Mouse (Mus musculus): Measurements from ENCODE around the gene Atp6v1g2. TPM values are rescaled to one million over a fixed set of nuclear protein-coding genes. Genes with fewer than 3 reads are reported as not detected.

Gene Atp6v1g2
- total RNA-seq (2023), result 2.9 TPM

DNA sequence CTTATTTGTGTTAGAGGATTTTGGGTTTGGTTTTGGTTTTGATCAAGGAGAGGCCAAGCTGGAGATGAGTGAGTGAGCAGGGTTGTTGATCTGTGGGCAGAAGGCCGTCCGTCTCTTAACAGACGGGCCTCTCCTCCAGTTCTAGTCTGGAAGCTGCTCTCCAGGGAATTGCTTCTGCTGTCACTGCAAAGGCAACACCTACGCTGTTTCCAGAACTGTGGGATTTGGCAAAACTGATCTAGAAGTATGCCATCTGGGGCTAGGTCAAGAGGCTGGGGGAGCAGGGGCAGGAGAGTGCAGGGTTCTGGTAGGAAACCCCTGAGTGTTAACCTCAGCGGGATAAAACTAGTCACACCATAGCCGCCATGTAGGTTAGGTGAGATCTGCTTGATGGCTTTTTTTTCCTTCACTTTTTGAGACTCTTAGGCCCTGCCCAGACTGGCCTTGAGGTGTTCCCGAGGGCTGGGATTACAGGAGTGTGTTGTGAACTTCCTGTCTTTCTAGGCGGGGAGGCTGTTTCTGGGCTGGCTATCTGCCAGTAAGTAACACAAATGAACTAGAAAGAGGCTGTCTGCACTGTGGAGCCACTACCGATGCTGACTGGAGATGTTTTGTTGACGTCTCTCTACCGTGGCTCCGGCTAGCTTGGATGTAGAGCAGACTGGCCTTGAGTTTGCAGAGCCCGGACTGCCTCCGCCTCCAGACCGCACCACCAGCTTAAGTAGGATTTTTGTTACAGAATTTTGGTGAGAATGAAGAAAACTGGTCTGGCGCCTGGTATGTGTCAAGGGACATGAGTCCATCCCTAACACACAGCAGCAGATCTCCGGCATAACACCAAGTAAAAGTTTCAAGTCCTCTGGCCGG, at the start of gene Atp6v1g2:
TSS of gene Atp6v1g2 (plus strand) at position 547 of the 867 bp plus-strand sequence.

DNA sequence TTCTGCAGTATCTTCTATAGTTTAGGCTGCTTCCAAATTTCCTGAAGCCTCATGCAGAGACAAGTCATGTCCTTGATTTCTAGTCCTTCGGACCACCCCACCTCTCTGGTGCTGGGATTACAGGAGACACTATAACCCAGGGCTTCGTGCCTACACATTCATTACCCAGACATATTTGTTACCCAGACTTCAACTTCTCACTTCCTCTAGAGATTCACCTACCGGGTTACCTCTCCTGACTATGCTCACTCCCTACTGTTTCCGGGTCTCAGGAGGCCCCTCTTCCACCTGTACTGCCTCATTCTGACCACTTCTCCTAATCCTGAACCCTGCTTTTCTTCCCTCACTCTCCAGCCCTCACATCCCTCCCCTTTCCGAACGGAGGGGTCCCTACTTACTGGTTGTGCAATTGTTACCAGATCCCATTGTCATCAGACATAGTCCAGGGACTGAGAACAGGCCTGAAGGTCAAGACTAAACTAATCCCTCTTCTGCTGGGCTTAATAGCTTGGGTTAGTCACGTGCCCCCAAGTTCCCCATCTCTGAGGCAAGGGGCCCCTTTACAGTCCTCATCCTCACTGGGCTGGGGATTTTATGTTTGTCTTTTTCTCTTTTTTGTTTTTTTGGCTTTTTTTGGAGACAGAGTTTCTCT, 45.4 kb upstream of the Atp6v1g2 start, which contains the start of gene Lst1:
TSS of gene Lst1 (minus strand) at position 481 of the 652 bp plus-strand sequence.

DNA sequence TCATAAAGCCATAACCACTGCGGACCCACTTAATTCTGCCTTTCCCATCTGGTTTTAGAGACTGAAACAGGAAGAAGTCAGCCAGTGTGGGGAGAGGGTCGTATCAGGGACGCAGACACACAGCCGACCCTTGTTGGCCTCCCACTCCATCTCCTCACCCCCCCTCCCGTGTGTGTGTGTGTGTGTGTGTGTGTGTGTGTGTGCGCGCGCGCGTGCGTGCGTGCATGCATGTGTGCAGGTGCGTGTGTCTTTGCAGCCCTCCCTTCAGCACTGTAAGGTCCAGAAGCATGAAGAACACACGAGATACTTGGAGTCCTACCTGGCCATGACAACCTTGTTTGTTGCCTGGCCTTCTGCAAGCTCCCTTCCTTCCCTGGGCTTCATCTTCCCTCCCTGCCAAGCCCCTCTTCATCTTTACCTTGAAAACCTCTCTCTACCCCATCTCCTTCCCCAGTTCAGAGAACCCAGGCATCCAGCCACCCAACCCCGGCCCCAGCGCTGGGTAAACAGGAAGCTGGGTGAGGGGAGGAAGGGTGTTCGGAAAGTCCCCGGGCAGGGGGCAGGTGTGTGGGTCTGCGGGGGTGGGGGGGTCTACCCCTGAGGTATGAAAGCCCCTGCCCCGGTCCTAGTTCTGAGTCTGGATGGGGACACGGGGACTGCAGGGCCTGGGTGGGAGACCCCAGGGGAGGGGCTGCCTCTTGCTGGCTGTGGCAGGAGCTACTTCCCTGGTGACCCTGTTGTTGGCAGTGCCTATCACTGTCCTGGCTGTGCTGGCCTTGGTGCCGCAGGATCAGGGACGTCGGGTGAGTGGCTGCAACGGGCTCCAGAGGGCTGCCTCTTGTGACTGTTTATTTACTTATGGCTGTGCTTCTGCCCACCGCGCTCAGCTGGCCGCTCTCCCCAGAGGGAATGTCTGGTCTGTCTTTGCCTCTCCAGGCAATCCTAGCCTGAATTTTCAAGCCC, 39.3 kb upstream of the Atp6v1g2 start, which contains the start of gene Ltb:
TSS of gene Ltb (plus strand) at position 559 of the 963 bp plus-strand sequence.

DNA sequence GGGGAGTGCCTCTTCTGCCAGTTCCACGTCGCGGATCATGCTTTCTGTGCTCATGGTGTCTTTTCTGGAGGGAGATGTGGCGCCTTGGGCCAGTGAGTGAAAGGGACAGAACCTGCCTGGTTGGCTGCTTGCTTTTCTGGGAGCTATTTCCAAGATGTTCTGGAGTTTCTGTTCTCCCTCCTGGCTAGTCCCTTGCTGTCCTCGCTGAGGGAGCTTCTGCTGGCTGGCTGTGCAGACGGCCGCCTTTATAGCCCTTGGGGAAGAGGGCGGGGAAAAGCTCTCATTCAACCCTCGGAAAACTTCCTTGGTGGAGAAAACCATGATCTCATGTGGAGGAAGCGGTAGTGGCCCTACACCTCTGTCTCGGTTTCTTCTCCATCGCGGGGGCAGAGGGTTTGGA, 31.7 kb upstream of the Atp6v1g2 start, which contains the start of gene Tnf:
TSS of gene Tnf (minus strand) at position 221 of the 400 bp plus-strand sequence.

DNA sequence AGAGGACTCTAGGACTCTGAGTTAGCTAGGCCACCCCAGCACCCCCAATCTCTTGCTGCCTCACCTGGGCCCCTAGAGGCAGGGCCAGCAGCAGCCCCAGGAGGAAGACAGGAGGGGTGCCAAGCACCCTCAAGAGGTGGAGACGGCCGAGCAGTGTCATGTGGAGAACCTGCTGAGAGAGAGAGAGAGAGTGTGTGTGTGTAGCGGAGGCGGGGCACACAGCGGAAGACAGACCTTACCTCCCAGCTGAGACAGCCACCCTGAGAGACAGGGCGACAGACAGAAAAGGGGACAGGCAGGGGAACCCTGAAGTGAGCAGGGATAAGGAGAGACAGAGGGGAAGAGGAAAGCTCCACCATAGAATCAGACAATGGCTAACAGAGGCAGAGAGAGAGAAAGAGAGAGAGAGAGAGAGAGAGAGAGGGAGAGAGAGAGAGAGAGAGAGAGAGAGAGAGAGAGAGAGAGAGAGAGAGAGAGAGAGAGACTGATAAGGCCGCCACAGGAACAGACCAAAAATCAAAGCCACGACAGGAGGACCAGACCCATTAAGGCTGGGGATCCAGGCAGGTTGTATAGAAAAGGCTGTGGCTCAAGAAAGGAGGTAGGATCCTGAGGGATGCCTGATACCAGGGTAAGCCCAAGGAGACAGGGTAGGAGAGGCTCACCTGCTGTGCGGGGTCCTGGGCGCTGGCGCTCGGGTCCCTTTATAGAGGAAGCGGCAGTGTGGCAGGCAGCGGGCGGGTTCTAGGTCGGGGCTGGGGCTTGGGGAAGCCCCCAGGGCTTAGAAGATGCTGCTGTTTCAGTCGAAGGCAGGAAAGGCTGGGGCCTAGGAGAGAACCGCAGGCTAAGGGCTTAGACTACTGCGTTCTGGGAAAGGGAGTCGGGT, 28.7 kb upstream of the Atp6v1g2 start, which contains the start of gene Lta:
TSS of gene Lta (minus strand) at position 858 of the 886 bp plus-strand sequence.

DNA sequence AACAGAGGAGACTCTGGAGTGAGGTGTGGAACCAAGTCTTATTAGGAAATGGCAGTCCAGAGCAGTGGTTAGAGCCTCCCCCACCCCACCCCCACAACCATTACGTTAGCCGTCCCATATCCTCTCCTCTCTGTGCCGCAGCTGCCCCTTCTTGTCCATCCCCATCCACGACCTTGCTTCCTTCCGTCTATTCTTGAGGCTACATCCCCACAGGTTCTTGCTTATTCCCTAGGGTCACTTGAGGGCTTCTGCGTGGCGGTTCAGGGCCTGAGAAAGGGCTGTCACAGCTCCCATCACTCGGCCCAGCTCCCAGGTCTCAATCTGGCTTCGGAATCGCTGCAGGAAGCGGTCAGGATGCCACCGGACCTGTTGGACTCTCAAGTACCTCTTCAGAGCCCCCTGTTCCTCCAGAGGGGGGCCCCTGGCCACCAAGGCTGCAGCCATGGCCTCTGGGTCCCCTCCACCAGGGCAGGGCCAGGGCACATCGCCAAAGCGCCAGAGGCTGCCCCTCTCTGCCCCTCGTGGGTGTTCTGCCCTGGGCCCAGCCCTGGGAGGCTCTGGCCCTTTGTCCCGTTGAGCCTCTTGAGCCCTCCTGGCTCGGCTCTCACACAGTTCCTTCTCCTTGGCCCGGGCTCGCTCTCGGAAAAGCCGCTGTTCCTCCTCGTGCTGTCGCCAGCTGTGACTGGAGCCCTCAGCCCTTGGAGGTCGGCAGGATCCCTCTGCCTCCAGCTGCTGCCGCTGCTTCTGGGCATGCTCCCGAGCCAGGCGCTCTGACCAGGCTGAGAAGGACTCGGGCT, 13.1 kb upstream of the Atp6v1g2 start, which contains the start of gene Gm16181:
TSS of gene Gm16181 (plus strand) at position 679 of the 797 bp plus-strand sequence.

DNA sequence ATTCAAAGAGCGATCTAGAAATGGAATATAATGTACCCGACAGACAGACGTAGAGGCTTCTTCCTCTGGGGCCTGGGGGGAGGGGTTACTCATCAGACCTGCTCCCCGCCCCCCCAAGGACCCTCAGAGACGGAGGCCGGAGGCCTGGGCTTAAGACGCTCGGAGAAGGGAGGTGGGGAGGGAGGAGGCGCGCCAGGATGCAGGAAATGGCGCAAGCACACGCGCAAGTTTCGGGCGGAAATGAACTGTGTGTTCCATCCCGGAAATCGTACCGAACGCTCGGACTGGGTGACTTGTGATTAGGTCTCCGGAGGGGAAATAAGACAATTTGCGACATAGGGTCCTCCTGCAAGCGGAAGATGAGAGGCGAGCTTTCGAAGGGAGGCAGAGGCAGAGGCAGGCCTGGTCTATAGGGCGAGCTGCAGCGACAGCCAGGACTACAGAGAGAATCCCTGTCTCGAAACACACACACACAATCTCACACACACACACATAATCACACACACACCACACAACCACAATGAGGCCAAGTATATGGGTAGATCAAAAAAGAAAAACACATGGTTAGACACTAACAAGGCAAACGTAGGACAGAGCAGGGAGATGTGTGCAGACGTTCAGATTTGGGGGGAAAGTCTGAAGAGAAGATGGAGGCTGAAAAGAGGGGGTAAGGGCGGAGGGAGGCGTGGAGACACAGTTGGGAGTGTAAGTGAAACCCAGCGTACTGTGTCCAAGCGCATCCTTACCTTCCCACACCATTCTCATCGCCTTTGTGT, 2.3 kb downstream of the Atp6v1g2 start, which contains the start of gene Nfkbil1:
TSS of gene Nfkbil1 (minus strand) at position 179 of the 776 bp plus-strand sequence.

DNA sequence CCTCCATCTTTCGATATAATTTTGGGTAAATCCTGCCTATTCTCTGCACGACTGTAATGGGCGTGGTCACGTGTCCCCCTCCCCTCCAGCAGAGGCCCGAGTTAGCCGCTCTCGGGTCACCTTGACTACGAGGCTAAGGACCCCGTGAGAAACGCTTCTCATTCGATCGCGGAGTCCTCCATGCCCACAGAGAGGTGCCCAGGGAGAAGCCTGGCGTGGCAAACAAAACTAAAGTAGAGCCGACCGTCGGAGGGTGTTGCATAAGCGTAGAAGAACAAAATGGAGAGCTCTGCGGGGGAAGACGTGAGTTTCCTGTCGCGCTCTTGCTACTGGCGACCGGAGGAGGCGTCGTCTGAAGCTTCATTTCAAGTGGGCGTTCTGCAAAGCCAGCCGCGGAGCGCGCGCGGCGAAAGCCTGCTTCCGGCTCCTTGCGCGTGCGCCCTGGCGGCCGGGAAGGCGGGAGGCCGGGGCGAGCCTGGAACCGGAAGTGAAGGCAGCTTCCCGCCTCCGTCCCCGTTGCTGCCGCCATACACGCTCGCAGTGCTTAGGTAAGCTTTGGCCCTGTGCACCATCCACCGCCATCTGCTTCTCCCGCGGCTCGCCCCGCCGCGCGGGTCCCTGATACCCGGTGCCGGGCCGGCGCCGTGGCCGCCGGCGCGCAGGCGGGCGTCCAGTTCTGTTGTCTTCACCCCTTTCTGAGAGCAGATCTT, 8.0 kb downstream of the Atp6v1g2 start, which contains the start of gene Ddx39b:
TSS of gene Ddx39b (plus strand) at position 442 of the 710 bp plus-strand sequence.

DNA sequence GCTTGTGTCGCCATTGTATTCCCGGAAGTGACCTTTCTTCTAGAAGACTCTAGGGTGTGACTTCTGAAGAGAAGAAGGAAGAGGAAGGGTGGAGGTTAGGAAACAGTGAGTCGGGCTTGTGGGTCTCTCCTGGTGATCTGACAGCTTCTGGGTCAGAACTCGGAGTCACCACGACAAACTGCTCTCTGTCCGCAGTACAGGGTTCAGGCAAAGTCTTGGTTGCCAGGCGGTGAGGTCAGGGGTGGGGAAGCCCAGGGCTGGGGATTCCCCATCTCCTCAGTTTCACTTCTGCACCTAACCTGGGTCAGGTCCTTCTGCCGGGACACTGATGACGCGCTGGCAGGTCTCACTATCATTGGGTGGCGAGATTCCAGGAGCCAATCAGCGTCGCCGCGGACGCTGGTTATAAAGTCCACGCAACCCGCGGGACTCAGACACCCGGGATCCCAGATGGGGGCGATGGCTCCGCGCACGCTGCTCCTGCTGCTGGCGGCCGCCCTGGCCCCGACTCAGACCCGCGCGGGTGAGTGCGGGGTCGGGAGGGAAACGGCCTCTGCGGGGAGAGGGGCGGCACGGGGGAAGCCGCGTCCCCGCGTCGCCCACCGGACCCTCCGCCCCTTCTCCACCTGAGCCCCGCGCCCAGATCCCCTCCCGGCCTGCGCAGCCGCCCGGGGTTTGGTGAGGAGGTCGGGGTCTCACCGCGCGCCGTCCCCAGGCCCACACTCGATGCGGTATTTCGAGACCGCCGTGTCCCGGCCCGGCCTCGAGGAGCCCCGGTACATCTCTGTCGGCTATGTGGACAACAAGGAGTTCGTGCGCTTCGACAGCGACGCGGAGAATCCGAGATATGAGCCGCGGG, 29.4 kb downstream of the Atp6v1g2 start, which contains the start of gene H2-D1:
TSS of gene H2-D1 (plus strand) at position 67 of the 859 bp plus-strand sequence.

Other genes with a start within 250 kb of the Atp6v1g2 start
- 98.2 TPM for gene Vars, start 232.7 kb upstream of the Atp6v1g2 start, total RNA-seq (2023)
- gene Vwa7, start 217.1 kb upstream of the Atp6v1g2 start, total RNA-seq (2023), result 0.80 TPM
- 0.70 TPM for gene Sapcd1, start 205.6 kb upstream of the Atp6v1g2 start, total RNA-seq (2023)
- 2.9 TPM for gene Msh5, start 186.9 kb upstream of the Atp6v1g2 start, total RNA-seq (2023)
- gene Clic1, start 183.7 kb upstream of the Atp6v1g2 start, total RNA-seq (2023), result 149 TPM
- 0.64 TPM for gene Ddah2, start 174.6 kb upstream of the Atp6v1g2 start, total RNA-seq (2023)
- not detected for gene Ly6g6c, start 168.3 kb upstream of the Atp6v1g2 start, total RNA-seq (2023)
- gene Mpig6b, start 167.5 kb upstream of the Atp6v1g2 start, total RNA-seq (2023), result not detected
- gene Ly6g6e, start 156.8 kb upstream of the Atp6v1g2 start, total RNA-seq (2023), result not detected
- not detected for gene Ly6g6d, start 155.6 kb upstream of the Atp6v1g2 start, total RNA-seq (2023)
- not detected for gene Ly6g6f, start 148.1 kb upstream of the Atp6v1g2 start, total RNA-seq (2023)
- gene Abhd16a, start 144.4 kb upstream of the Atp6v1g2 start, total RNA-seq (2023), result 70.2 TPM
- gene Ly6g5c, start 125.4 kb upstream of the Atp6v1g2 start, total RNA-seq (2023), result not detected
- 0.61 TPM for gene Ly6g5b, start 118.2 kb upstream of the Atp6v1g2 start, total RNA-seq (2023)
- gene Gpank1, start 112.2 kb upstream of the Atp6v1g2 start, total RNA-seq (2023), result 22.8 TPM
- 143 TPM for gene Csnk2b, start 111.6 kb upstream of the Atp6v1g2 start, total RNA-seq (2023)
- gene D17H6S53E, start 107.3 kb upstream of the Atp6v1g2 start, total RNA-seq (2023), result 21.0 TPM
- not detected for gene Apom, start 101.6 kb upstream of the Atp6v1g2 start, total RNA-seq (2023)
- gene Bag6, start 98.5 kb upstream of the Atp6v1g2 start, total RNA-seq (2023), result 377 TPM
- 311 TPM for gene Prrc2a, start 68.8 kb upstream of the Atp6v1g2 start, total RNA-seq (2023)
- 2.4 TPM for gene Aif1, start 57.6 kb upstream of the Atp6v1g2 start, total RNA-seq (2023)
- gene Lst1, start 45.2 kb upstream of the Atp6v1g2 start, total RNA-seq (2023), result 19.8 TPM
- 515 TPM for gene Ltb, start 39.2 kb upstream of the Atp6v1g2 start, total RNA-seq (2023)
- gene Tnf, start 31.7 kb upstream of the Atp6v1g2 start, total RNA-seq (2023), result 17.4 TPM
- gene Lta, start 28.3 kb upstream of the Atp6v1g2 start, total RNA-seq (2023), result 16.4 TPM
- gene Gm16181, start 12.8 kb upstream of the Atp6v1g2 start, total RNA-seq (2023), result not detected
- 12.2 TPM for gene Nfkbil1, start 2.1 kb downstream of the Atp6v1g2 start, total RNA-seq (2023)
- 460 TPM for gene Ddx39b, start 8.1 kb downstream of the Atp6v1g2 start, total RNA-seq (2023)
- 2,305 TPM for gene H2-D1, start 29.1 kb downstream of the Atp6v1g2 start, total RNA-seq (2023)
- 16.9 TPM for gene H2-Q1, start 86.7 kb downstream of the Atp6v1g2 start, total RNA-seq (2023)
- 10.5 TPM for gene H2-Q2, start 108.6 kb downstream of the Atp6v1g2 start, total RNA-seq (2023)
- 491 TPM for gene H2-Q4, start 146.0 kb downstream of the Atp6v1g2 start, total RNA-seq (2023)
- gene H2-Q6, start 191.2 kb downstream of the Atp6v1g2 start, total RNA-seq (2023), result 143 TPM
- gene H2-Q7, start 205.5 kb downstream of the Atp6v1g2 start, total RNA-seq (2023), result 493 TPM
- gene H2-Q10, start 236.4 kb downstream of the Atp6v1g2 start, total RNA-seq (2023), result 62.6 TPM